Mouse (Mus musculus) forebrain, embryonic 16.5 days (tissue): ENCODE results near the gene Uts2r. TPM values are rescaled to one million over a fixed set of nuclear protein-coding genes. Genes with fewer than 3 reads are reported as not detected.

ENCODE experiments used
- ATAC-seq: fragments of 200-750 bp; cut with Nextera tagmentation; 2 replicates; pipeline ENCODE4 v1.8.0; 2017; ENCODE audit warnings: mild to moderate bottlenecking, moderate library complexity
- H3K27ac ChIP-seq: fragments of 300-500 bp; sonication (generic); 2 replicates; pipeline ENCODE4 v1.5.1; 2014; ENCODE audit warnings: low read length, control low read depth
- H3K27me3 ChIP-seq: fragments of 300-500 bp; sonication (generic); replicated peaks from 2 replicates; pipeline ENCODE4 v1.6.1; 2014; ENCODE audit warnings: low read length; ENCODE audit not compliant: control insufficient read depth, insufficient read depth
- H3K36me3 ChIP-seq: fragments of 300-500 bp; sonication (generic); 2 replicates; pipeline ENCODE4 v1.6.1; 2014; ENCODE audit not compliant: control insufficient read depth, insufficient read depth
- H3K4me1 ChIP-seq: fragments of 300-500 bp; sonication (generic); replicated peaks from 2 replicates; pipeline ENCODE4 v1.6.1; 2014; ENCODE audit warnings: low read length; ENCODE audit not compliant: control insufficient read depth, insufficient read depth
- H3K4me2 ChIP-seq: fragments of 300-500 bp; sonication (generic); 2 replicates; pipeline ENCODE4 v1.6.1; 2014; ENCODE audit warnings: mild to moderate bottlenecking, low read length, control low read depth
- H3K4me3 ChIP-seq: fragments of 300-500 bp; sonication (generic); replicated peaks from 2 replicates; pipeline ENCODE4 v1.5.1; 2014; ENCODE audit warnings: mild to moderate bottlenecking, low read length, control low read depth
- H3K9ac ChIP-seq: fragments of 300-500 bp; sonication (generic); replicated peaks from 2 replicates; pipeline ENCODE4 v1.6.1; 2014; ENCODE audit warnings: low read depth, low read length, control low read depth
- H3K9me3 ChIP-seq: fragments of 300-500 bp; sonication (generic); 2 replicates; pipeline ENCODE4 v1.6.1; 2016; ENCODE audit warnings: low read length; ENCODE audit not compliant: control insufficient read depth
- WGBS: fragments of 180-500 bp; shearing (Covaris S2); extraction: QIAGEN DNeasy Blood & Tissue Kit; methylation state at CpG from one replicate; pipeline ENCODE4 v1.1.7; 2014; 5-methylcytosine and 5-hydroxymethylcytosine counted together
- polyA plus RNA-seq: library from polyadenylated mRNA; unstranded; fragments of >200 nt; fragmentation: Nextera tagmentation; extraction: Ambion mirVana; gene quantifications from 2 replicates; pipeline ENCODE4 v1.2.1, GENCODE M21; 2015

Uts2r gene
- polyA plus RNA-seq, 1 experiment from 2014 or later: 0.16 TPM

GRCm38 (mm10) chr11:121148193-121148592 is 11.9 kb upstream of the Uts2r start:
- no peak overlapping the region for H3K4me3 ChIP-seq
- WGBS: 88% methylated on average over 3 of the region's 3 CpGs
- H3K9ac ChIP-seq: no peak overlapping the region
- no peak overlapping the region for H3K4me2 ChIP-seq
- no peaks in the 10 kb centered on the region for H3K9me3 ChIP-seq
- no peak overlapping the region for H3K27ac ChIP-seq
- no peaks in the 10 kb centered on the region for H3K36me3 ChIP-seq
- no peaks in the 10 kb centered on the region for H3K4me1 ChIP-seq
- H3K27me3 ChIP-seq: no peaks in the 10 kb centered on the region
- ATAC-seq: no peak

GRCm38 (mm10) chr11:121154203-121154602 is 5.9 kb upstream of the Uts2r start:
- peaks cover 6% of the 10 kb centered on the region for H3K4me1 ChIP-seq
- peaks cover 23% of the 10 kb centered on the region for H3K27me3 ChIP-seq
- no peak overlapping the region for H3K9ac ChIP-seq
- H3K4me2 ChIP-seq: no peak overlapping the region
- 14% methylated on average over 4 of the region's 4 CpGs for WGBS
- no peaks in the 10 kb centered on the region for H3K36me3 ChIP-seq
- no peak overlapping the region for H3K27ac ChIP-seq
- H3K9me3 ChIP-seq: no peaks in the 10 kb centered on the region
- H3K4me3 ChIP-seq: no peak overlapping the region
- no peak for ATAC-seq

GRCm38 (mm10) chr11:121156411-121156891 is 3.6 kb upstream of the Uts2r start:
- Histone ChIP-seq H3K4me3 (peak overlapping the region; percentile 43), H3K4me2 (peak overlapping the region; percentile 72), H3K4me1 (peaks cover 6% of the 10 kb centered on the region), H3K9me3 (no peaks in the 10 kb centered on the region), H3K9ac (peak overlapping the region; percentile 58), H3K27me3 (peaks cover 23% of the 10 kb centered on the region), H3K27ac (no peak overlapping the region), H3K36me3 (no peaks in the 10 kb centered on the region)
- no peak for ATAC-seq
- whole genome bisulfite sequencing: under 1% methylated on average over 44 of the region's 45 CpGs

DNA sequence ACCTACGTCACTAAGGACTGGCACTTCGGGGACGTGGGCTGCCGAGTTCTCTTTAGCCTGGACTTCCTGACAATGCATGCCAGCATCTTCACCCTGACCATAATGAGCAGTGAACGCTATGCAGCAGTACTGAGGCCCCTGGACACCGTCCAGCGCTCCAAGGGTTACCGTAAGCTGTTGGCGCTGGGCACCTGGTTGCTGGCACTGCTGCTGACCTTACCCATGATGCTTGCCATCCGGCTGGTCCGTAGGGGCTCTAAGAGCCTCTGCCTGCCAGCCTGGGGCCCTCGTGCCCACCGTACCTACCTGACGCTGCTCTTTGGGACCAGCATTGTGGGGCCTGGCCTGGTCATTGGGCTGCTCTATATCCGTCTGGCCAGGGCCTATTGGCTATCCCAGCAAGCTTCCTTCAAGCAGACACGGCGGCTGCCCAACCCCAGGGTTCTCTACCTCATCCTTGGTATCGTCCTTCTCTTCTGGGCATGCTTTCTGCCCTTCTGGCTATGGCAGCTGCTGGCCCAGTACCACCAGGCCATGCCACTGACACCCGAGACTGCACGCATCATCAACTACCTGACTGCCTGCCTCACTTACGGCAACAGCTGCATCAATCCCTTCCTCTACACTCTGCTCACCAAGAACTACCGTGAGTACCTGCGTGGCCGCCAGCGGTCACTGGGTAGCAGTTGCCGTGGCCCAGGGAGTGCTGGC is 720 bp downstream of the Uts2r start:
- 91% methylated on average over 26 of the region's 26 CpGs for WGBS
- ATAC-seq: no peak
- Histone ChIP-seq H3K4me1 (peaks cover 6% of the 10 kb centered on the region), H3K27me3 (peaks cover 14% of the 10 kb centered on the region), H3K4me3 (no peak overlapping the region), H3K4me2 (no peak overlapping the region), H3K9me3 (no peaks in the 10 kb centered on the region), H3K27ac (no peak overlapping the region), H3K36me3 (no peaks in the 10 kb centered on the region), H3K9ac (no peak overlapping the region)

GRCm38 (mm10) chr11:121163751-121164150 is 3.7 kb downstream of the Uts2r start:
- Histone ChIP-seq H3K4me2 (no peak overlapping the region), H3K36me3 (no peaks in the 10 kb centered on the region), H3K9ac (no peak overlapping the region), H3K9me3 (no peaks in the 10 kb centered on the region), H3K27me3 (no peaks in the 10 kb centered on the region), H3K4me3 (no peak overlapping the region), H3K4me1 (no peaks in the 10 kb centered on the region), H3K27ac (no peak overlapping the region)
- no peak for ATAC-seq
- WGBS: 86% methylated on average over 4 of the region's 4 CpGs

DNA sequence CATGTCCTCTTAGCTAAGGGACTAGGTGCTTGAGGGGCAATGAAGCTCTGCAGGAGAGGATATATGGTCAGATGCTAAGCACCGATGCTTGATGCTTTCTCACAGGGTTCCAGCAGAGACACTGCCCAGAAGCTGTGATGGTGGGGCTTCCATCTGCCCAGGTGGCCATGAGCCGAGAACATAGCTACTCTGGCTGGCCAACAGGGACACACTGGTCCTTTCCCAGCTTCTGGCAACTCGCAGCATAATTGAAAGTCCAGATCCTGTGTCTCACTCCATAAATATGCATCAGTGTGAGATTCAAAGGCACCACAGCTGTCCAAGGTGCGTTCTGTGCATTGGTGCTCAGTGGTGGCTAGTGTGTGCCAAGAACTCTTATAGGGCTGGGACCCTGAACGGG is 13.1 kb downstream of the Uts2r start:
- Histone ChIP-seq H3K4me2 (no peak overlapping the region), H3K27me3 (no peaks in the 10 kb centered on the region), H3K4me3 (no peak overlapping the region), H3K27ac (no peak overlapping the region), H3K9me3 (no peaks in the 10 kb centered on the region), H3K36me3 (no peaks in the 10 kb centered on the region), H3K9ac (no peak overlapping the region), H3K4me1 (peaks cover 4% of the 10 kb centered on the region)
- no peak for ATAC-seq
- 78% methylated on average over 5 of the region's 5 CpGs for WGBS

DNA sequence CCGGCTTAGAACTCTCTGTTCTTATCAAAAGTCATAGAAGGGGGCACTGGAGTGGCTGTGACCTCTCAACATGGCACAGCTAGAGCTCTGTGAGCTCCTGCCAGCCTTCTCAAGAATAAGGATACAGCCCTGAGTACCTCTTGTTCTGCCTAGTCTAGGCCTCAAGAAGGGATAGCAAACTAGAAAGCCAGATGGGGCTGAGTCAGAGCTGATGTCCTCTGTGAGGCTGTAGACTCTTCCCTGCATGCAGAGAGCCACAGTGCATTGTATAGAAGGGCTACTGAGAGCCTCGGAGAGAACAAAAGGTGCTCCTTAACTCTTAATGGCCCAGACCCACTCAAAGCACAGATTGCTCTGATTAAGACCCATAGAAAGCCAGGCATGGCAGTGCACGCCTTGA is 14.2 kb downstream of the Uts2r start:
- Histone ChIP-seq H3K9me3 (no peaks in the 10 kb centered on the region), H3K9ac (no peak overlapping the region), H3K4me1 (peaks cover 4% of the 10 kb centered on the region)

GRCm38 (mm10) chr11:121176285-121177270 is 16.5 kb downstream of the Uts2r start:
- H3K27me3 ChIP-seq: no peaks in the 10 kb centered on the region
- no peak for ATAC-seq
- no peak overlapping the region for H3K4me2 ChIP-seq
- no peaks in the 10 kb centered on the region for H3K9me3 ChIP-seq
- no peak overlapping the region for H3K4me3 ChIP-seq
- WGBS: 59% methylated on average over 12 of the region's 12 CpGs
- H3K9ac ChIP-seq: no peak overlapping the region
- H3K36me3 ChIP-seq: no peaks in the 10 kb centered on the region
- peaks cover 4% of the 10 kb centered on the region for H3K4me1 ChIP-seq
- no peak overlapping the region for H3K27ac ChIP-seq

More for the DNA sequence above, 14.2 kb downstream of the Uts2r start:
- WGBS: 33% methylated on average over 3 of the region's 3 CpGs
- Histone ChIP-seq H3K27me3 (no peaks in the 10 kb centered on the region), H3K4me2 (no peak overlapping the region), H3K4me3 (no peak overlapping the region), H3K36me3 (no peaks in the 10 kb centered on the region), H3K27ac (no peak overlapping the region)
- no peak for ATAC-seq

GRCm38 (mm10) chr11:121189681-121190080 is 29.6 kb downstream of the Uts2r start:
- ATAC-seq: no peak
- no peaks in the 10 kb centered on the region for H3K27me3 ChIP-seq
- H3K9ac ChIP-seq: no peak overlapping the region
- H3K4me2 ChIP-seq: no peak overlapping the region
- H3K4me1 ChIP-seq: no peaks in the 10 kb centered on the region
- no peak overlapping the region for H3K27ac ChIP-seq
- no peak overlapping the region for H3K4me3 ChIP-seq
- 86% methylated on average over 3 of the region's 3 CpGs for WGBS
- H3K9me3 ChIP-seq: no peaks in the 10 kb centered on the region
- H3K36me3 ChIP-seq: no peaks in the 10 kb centered on the region
